Mouse (Mus musculus): Measurements from ENCODE around the gene Tomm40l. TPM values are rescaled to one million over a fixed set of nuclear protein-coding genes. Genes with fewer than 3 reads are reported as not detected.

Gene Tomm40l
- polyA plus RNA-seq, 1 experiment from 2014 or later = 16.5 TPM

DNA sequence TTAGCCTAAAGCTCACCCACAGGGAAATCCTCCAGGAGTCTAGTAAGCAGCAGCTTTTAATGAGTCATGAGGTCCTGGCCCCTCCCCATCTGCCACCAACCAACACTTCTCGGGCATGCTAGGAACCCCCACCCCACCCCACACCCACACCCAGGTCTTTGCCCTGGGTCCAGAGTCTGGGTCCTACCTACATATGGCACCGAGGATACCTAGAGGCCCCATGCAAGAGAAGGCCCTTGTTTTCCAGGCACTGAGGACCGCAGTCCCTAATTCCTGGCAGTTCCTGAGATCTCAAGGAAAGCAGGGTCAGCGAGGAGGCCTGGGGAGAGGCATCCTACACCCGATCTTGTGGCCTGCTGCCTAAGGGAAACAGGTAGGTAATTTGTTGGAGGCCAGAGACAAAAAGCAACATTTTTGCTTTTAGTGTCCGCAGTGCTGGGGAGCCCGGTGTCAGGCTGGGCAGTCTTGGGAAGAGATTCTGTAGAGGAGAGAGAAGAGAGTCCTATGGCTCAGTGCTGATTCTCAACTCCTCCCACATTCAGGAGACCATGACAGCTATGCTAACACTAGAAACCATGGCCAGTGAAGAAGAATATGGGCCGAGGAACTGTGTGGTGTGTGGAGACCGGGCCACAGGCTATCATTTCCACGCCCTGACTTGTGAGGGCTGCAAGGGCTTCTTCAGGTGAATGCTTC is 8.4 kb downstream of the Tomm40l start, which contains the start of gene Nr1i3:
TSS of gene Nr1i3 (plus strand) at position 170 of the 696 bp plus-strand sequence.
- TF ChIP-seq CTCF (IDR thresholded peaks at IDR 0.05; ENCODE audit: low read depth) = no peak
- Histone ChIP-seq H3K27ac (ENCODE audit: low read depth, low read length) (peak within 1 kb of the TSS; percentile 92), H3K27me3 (replicated peaks; ENCODE audit: control insufficient read depth, insufficient read depth, low read length) (no peaks in the 10 kb centered on the region), H3K4me1 (replicated peaks; ENCODE audit: control insufficient read depth, insufficient read depth, low read length) (peaks cover 2% of the 10 kb centered on the region; the same call in 1 of the 2 replicates), H3K36me3 (ENCODE audit: control insufficient read depth, insufficient read depth) (peaks cover 17% of the 10 kb centered on the region), H3K9me3 (ENCODE audit: control insufficient read depth) (no peaks in the 10 kb centered on the region), H3K4me2 (replicated peaks; ENCODE audit: low read depth) (peak within 1 kb of the TSS; percentile 60), H3K4me3 (ENCODE audit: low read depth, low read length) (peak within 1 kb of the TSS; percentile 32), H3K9ac (ENCODE audit: low read depth, low read length) (peak within 1 kb of the TSS; percentile 48)
- WGBS = 46% methylated on average over 10 of the region's 10 CpGs
- ATAC-seq = peak; percentile 98

DNA sequence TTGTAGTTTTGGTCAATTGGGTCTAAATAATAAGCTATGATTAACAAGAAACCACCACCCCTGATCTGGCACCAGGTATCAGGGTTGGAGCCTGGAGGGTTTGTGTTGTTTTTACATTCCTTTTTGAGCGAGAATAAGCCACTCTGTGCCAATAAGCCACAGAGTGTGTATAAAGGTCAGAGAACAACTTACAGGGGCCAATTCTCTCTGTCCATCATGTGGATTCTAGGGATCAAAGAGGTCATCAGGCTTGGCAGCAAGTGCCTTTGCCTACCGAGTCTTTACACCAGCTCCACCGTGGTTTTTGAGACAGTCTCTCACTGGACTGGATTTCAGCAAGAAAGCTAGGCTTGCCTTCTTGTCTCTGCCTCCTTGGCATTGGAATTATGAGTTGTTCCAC is 9.5 kb downstream of the Tomm40l start:
- Histone ChIP-seq H3K4me2 (replicated peaks; ENCODE audit: low read depth) (no peak overlapping the region), H3K9me3 (ENCODE audit: control insufficient read depth) (no peaks in the 10 kb centered on the region), H3K4me1 (replicated peaks; ENCODE audit: control insufficient read depth, insufficient read depth, low read length) (peaks cover 2% of the 10 kb centered on the region; the same call in 1 of the 2 replicates), H3K36me3 (ENCODE audit: control insufficient read depth, insufficient read depth) (peaks cover 9% of the 10 kb centered on the region; the same call in 1 of the 2 replicates), H3K27ac (ENCODE audit: low read depth, low read length) (no peak overlapping the region), H3K4me3 (ENCODE audit: low read depth, low read length) (no peak overlapping the region), H3K9ac (ENCODE audit: low read depth, low read length) (no peak overlapping the region), H3K27me3 (replicated peaks; ENCODE audit: control insufficient read depth, insufficient read depth, low read length) (no peaks in the 10 kb centered on the region)
- WGBS = 54% methylated on average over 3 of the region's 3 CpGs
- TF ChIP-seq CTCF (IDR thresholded peaks at IDR 0.05; ENCODE audit: low read depth) = no peak
- no peak for ATAC-seq

DNA sequence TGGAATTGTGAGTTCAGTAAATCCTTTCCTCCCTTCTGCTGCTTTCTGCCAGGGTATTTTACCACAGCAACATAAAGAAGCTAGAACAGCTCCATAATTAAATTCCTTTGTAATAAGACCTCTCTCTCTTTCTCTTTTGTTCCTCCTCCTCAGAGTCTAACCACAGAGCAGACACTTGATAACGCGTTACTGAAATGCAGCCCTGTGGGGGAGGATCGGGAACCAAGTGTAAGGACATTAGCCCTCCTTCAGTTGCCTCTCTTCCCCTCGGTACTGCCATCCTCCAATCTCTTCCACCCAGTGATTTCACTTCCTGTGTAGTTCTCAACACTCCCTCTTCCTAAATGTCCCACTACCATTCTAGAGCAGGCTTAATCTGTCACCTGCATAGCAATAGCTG is 12.9 kb downstream of the Tomm40l start:
- Histone ChIP-seq H3K27me3 (replicated peaks; ENCODE audit: control insufficient read depth, insufficient read depth, low read length) (no peaks in the 10 kb centered on the region), H3K4me1 (replicated peaks; ENCODE audit: control insufficient read depth, insufficient read depth, low read length) (0 out of 2 replicates have a peak, but pooled peaks cover under 1% of the 10 kb centered on the region), H3K4me3 (ENCODE audit: low read depth, low read length) (no peak overlapping the region), H3K9ac (ENCODE audit: low read depth, low read length) (no peak overlapping the region), H3K36me3 (ENCODE audit: control insufficient read depth, insufficient read depth) (no peaks in the 10 kb centered on the region), H3K4me2 (replicated peaks; ENCODE audit: low read depth) (no peak overlapping the region), H3K9me3 (ENCODE audit: control insufficient read depth) (no peaks in the 10 kb centered on the region), H3K27ac (ENCODE audit: low read depth, low read length) (no peak overlapping the region)
- ATAC-seq = no peak
- no peak for TF ChIP-seq CTCF (IDR thresholded peaks at IDR 0.05; ENCODE audit: low read depth)
- WGBS = 40% methylated on average over 4 of the region's 4 CpGs

DNA sequence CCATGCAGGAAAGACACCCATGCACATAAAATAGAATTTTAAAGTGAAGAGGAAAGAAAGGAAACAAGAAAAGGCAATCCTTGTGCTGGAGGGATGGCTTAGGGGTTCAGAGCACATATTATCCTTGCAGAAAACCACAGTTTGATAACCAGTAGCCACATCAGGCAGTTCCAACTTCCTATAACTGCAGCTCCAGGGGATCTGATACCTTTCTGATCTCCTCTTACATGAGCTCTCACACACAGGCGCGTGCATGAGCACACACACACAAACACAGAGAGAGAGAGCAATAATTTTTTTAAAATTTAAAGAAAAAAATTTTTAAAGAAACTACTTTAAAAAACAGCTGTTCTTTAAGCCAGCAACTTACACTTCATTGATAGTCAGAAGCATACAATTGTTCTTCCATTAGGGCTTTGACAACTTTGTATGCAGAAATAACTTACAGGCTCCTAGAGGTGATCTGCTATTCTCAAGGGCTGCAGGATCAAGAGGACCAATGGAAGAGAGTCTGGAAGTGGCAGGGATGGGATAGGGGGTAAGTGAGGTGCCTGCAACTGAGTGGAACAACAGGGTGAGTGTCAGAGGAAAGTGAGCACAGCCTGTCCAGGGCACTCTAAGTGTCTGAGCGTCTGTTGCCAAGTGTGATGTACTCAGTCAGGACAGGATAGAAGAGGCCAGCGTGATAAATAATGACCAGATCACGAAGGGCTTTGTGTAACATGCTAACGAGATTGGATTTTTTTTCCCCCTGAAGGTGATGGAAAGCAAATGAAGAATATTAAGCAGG is 16.4 kb downstream of the Tomm40l start:
- ATAC-seq = no peak
- 79% methylated on average over 6 of the region's 6 CpGs for whole genome bisulfite sequencing
- Histone ChIP-seq H3K36me3 (ENCODE audit: control insufficient read depth, insufficient read depth) (no peaks in the 10 kb centered on the region), H3K4me3 (ENCODE audit: low read depth, low read length) (no peak overlapping the region), H3K27ac (ENCODE audit: low read depth, low read length) (no peak overlapping the region), H3K4me1 (replicated peaks; ENCODE audit: control insufficient read depth, insufficient read depth, low read length) (0 out of 2 replicates have a peak, but pooled peaks cover 3% of the 10 kb centered on the region), H3K4me2 (replicated peaks; ENCODE audit: low read depth) (no peak overlapping the region), H3K9ac (ENCODE audit: low read depth, low read length) (no peak overlapping the region), H3K9me3 (ENCODE audit: control insufficient read depth) (no peaks in the 10 kb centered on the region), H3K27me3 (replicated peaks; ENCODE audit: control insufficient read depth, insufficient read depth, low read length) (no peaks in the 10 kb centered on the region)
- no peak for TF ChIP-seq CTCF (IDR thresholded peaks at IDR 0.05; ENCODE audit: low read depth)

DNA sequence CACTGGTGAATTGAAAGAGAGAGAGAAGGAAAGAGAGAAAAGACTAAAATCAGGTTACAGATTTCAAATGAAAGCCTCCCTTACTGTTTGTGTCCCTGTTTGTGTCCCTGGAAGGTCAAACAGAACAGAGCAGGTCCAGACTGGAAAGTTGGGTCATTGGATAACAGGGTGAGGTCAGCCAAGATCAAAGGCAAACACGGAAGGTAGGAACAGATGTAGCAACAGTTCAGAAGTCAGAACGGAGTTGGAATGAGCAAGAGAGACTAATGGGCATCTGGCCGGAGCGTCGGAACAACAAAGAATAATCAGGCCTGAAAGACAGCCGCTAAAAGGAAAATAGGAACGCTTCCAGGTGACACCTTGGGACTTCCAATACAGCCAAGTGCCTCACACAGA is 18.1 kb downstream of the Tomm40l start:
- H3K4me1 ChIP-seq (replicated peaks; ENCODE audit: control insufficient read depth, insufficient read depth, low read length) = 0 out of 2 replicates have a peak, but pooled peaks cover 3% of the 10 kb centered on the region
- no peak overlapping the region for H3K4me3 ChIP-seq (ENCODE audit: low read depth, low read length)
- 42% methylated on average over 7 of the region's 7 CpGs for WGBS
- H3K9me3 ChIP-seq (ENCODE audit: control insufficient read depth) = no peaks in the 10 kb centered on the region
- no peak overlapping the region for H3K27ac ChIP-seq (ENCODE audit: low read depth, low read length)
- TF ChIP-seq CTCF (IDR thresholded peaks at IDR 0.05; ENCODE audit: low read depth) = no peak
- H3K4me2 ChIP-seq (replicated peaks; ENCODE audit: low read depth) = peak overlapping the region; percentile 37
- H3K27me3 ChIP-seq (replicated peaks; ENCODE audit: control insufficient read depth, insufficient read depth, low read length) = no peaks in the 10 kb centered on the region
- peak; percentile 74 for ATAC-seq
- H3K36me3 ChIP-seq (ENCODE audit: control insufficient read depth, insufficient read depth) = no peaks in the 10 kb centered on the region
- H3K9ac ChIP-seq (ENCODE audit: low read depth, low read length) = no peak overlapping the region
